13 mouse cellular contexts compared by ENCODE assay signal in genomic region chr10:76882644-76883441, GRCm38 (mm10).
DNase-seq lines count a peak whose midpoint lies in the region; ATAC-seq and TF ChIP-seq lines count a peak whose summit lies in the region.
"Had no signal": no experiment of that assay in that cellular context is flagged by ENCODE, and none has a peak within 500 bp of the region (broad histone marks: within the 10 kb centered on the region; RNA-seq: fewer than 3 reads in every experiment).

No protein-coding gene starts in this region.

- H3K4me2 ChIP-seq in hindbrain, embryonic 14.5 days (replicated peaks): no peak overlapping the region
- no peak overlapping the region for H3K4me2 ChIP-seq in midbrain, embryonic 15.5 days
- H3K4me2 ChIP-seq: embryonic facial prominence, embryonic 12.5 days; limb, embryonic 12.5 days; lung, embryonic 15.5 days had no signal

- no peaks in the 10 kb centered on the region for H3K27me3 ChIP-seq in cerebellum, adult 2 months (ENCODE audit: control insufficient read depth, insufficient read depth, low read length)
- H3K27me3 ChIP-seq in hindbrain, embryonic 14.5 days (ENCODE audit: control insufficient read depth, insufficient read depth, low read length): no peaks in the 10 kb centered on the region
- no peaks in the 10 kb centered on the region for H3K27me3 ChIP-seq in midbrain, embryonic 15.5 days (replicated peaks)
- H3K27me3 ChIP-seq in thymus, adult 2 months (ENCODE audit: control insufficient read depth, insufficient read depth, low read length): no peaks in the 10 kb centered on the region
- H3K27me3 ChIP-seq: embryonic facial prominence, embryonic 12.5 days; limb, embryonic 12.5 days; lung, embryonic 15.5 days; Patski had no signal

- ATAC-seq in hindbrain, embryonic 14.5 days (ENCODE audit: low FRiP score): peak; percentile 65
- no peak; the same call in 1 of the 2 replicates for ATAC-seq in midbrain, embryonic 15.5 days (replicated peaks)
- ATAC-seq: Patski had no signal

- H3K36me3 ChIP-seq in hindbrain, embryonic 14.5 days (replicated peaks; ENCODE audit: control insufficient read depth, insufficient read depth): no peaks in the 10 kb centered on the region
- no peaks in the 10 kb centered on the region for H3K36me3 ChIP-seq in midbrain, embryonic 15.5 days (replicated peaks)
- no peaks in the 10 kb centered on the region for H3K36me3 ChIP-seq in thymus, adult 2 months (ENCODE audit: control insufficient read depth, insufficient read depth, low read length)
- H3K36me3 ChIP-seq: embryonic facial prominence, embryonic 12.5 days; limb, embryonic 12.5 days; lung, embryonic 15.5 days had no signal

- peaks cover 33% of the 10 kb centered on the region for H3K4me1 ChIP-seq in cerebellum, adult 2 months (ENCODE audit: control insufficient read depth, insufficient read depth, low read length)
- peaks cover 22% of the 10 kb centered on the region; the same call in 1 of the 2 replicates for H3K4me1 ChIP-seq in hindbrain, embryonic 14.5 days (replicated peaks; ENCODE audit: control insufficient read depth, insufficient read depth, low read length)
- peaks cover 15% of the 10 kb centered on the region; the same call in 1 of the 2 replicates for H3K4me1 ChIP-seq in midbrain, embryonic 15.5 days
- no peaks in the 10 kb centered on the region for H3K4me1 ChIP-seq in thymus, adult 2 months (replicated peaks; ENCODE audit: control insufficient read depth, insufficient read depth, low read length)
- H3K4me1 ChIP-seq: lung, embryonic 15.5 days had no signal

- no peak for TF ChIP-seq CTCF in cerebellum, adult 2 months (IDR thresholded peaks at IDR 0.05; ENCODE audit: borderline replicate concordance, insufficient read depth, low read depth, low read length)
- TF ChIP-seq CTCF in thymus, adult 2 months (IDR thresholded peaks at IDR 0.05; ENCODE audit: borderline replicate concordance, control insufficient read depth, extremely low read depth, insufficient read depth, low read length, poor library complexity): no peak

- peak; percentile 26; the same call in 1 of the 2 replicates for TF ChIP-seq POLR2A in cerebellum, adult 2 months (IDR thresholded peaks at IDR 0.05; ENCODE audit: borderline replicate concordance, insufficient read depth, low read length)
- no peak for TF ChIP-seq POLR2A in thymus, adult 2 months (IDR thresholded peaks at IDR 0.05; ENCODE audit: control insufficient read depth, extremely low read depth, insufficient read depth, low read length, poor library complexity)

- H3K9ac ChIP-seq in hindbrain, embryonic 14.5 days: peak overlapping the region; percentile 39; the same call in 1 of the 2 replicates
- no peak overlapping the region for H3K9ac ChIP-seq in midbrain, embryonic 15.5 days
- H3K9ac ChIP-seq: embryonic facial prominence, embryonic 12.5 days; limb, embryonic 12.5 days; lung, embryonic 15.5 days had no signal

- 11% methylated on average over 17 of the region's 17 CpGs for WGBS in cerebellum, adult 2 months
- WGBS in hindbrain, embryonic 14.5 days: 52% methylated on average over 17 of the region's 17 CpGs
- 51% methylated on average over 17 of the region's 17 CpGs for WGBS in midbrain, embryonic 15.5 days
- 92% methylated on average over 17 of the region's 17 CpGs for WGBS in thymus, adult 2 months

- H3K9me3 ChIP-seq in hindbrain, embryonic 14.5 days (ENCODE audit: control insufficient read depth, low read length): no peaks in the 10 kb centered on the region
- H3K9me3 ChIP-seq in midbrain, embryonic 15.5 days: no peaks in the 10 kb centered on the region
- H3K9me3 ChIP-seq: embryonic facial prominence, embryonic 12.5 days; limb, embryonic 12.5 days; lung, embryonic 15.5 days had no signal

- intact Hi-C loops in heart, postnatal 36 days (cut with DNase I): no loop called here

- no peak overlapping the region for H3K4me3 ChIP-seq in cerebellum, adult 2 months (replicated peaks; ENCODE audit: insufficient read depth, low read depth, low read length)
- H3K4me3 ChIP-seq in hindbrain, embryonic 14.5 days (replicated peaks; ENCODE audit: low read length): no peak overlapping the region
- H3K4me3 ChIP-seq in midbrain, embryonic 15.5 days: no peak overlapping the region
- H3K4me3 ChIP-seq in thymus, adult 2 months (ENCODE audit: control insufficient read depth, insufficient read depth, low read length): no peak overlapping the region
- H3K4me3 ChIP-seq: embryonic facial prominence, embryonic 12.5 days; limb, embryonic 12.5 days; lung, embryonic 15.5 days had no signal

- H3K27ac ChIP-seq in cerebellum, adult 2 months (ENCODE audit: insufficient read depth, low read length): peak overlapping the region; percentile 97
- peak overlapping the region; percentile 54 for H3K27ac ChIP-seq in hindbrain, embryonic 14.5 days
- peak overlapping the region; percentile 32; the same call in 1 of the 2 replicates for H3K27ac ChIP-seq in midbrain, embryonic 15.5 days
- no peak overlapping the region for H3K27ac ChIP-seq in thymus, adult 2 months (ENCODE audit: control insufficient read depth, insufficient read depth, low read length)
- H3K27ac ChIP-seq: embryonic facial prominence, embryonic 12.5 days; limb, embryonic 12.5 days; lung, embryonic 15.5 days had no signal

- DNase-seq in layer of hippocampus, adult 18-20 months (ENCODE audit: low spot score in 2 of 2): peak; percentile 17 to 58
- no peak for DNase-seq in layer of hippocampus, adult 9-10 months (ENCODE audit: low spot score)
- peak; percentile 82 to 92 for DNase-seq in cerebellum, adult 2 months
- peak; percentile 36 for DNase-seq in hindbrain, embryonic 14.5 days (ENCODE audit: low spot score)
- no peak for DNase-seq in heart, postnatal 36 days
- no peak for DNase-seq in thymus, adult 2 months
- no peak for DNase-seq in adipocyte (ENCODE audit: low spot score)
- DNase-seq: right cerebral cortex, postnatal 25 days had no signal

Comparison
In these comparisons a context has a peak if more than half of its experiments do, and no peak if none do; other contexts are left out.
1. DNase-seq: peak in layer of hippocampus, adult 18-20 months (2 of 2), cerebellum, adult 2 months (2 of 2) and hindbrain, embryonic 14.5 days (single experiment); none in layer of hippocampus, adult 9-10 months (single experiment), heart, postnatal 36 days (0 of 2), thymus, adult 2 months (single experiment) and adipocyte (single experiment).